Mouse (Mus musculus): Measurements from ENCODE around the gene Mgat4a. TPM values are rescaled to one million over a fixed set of nuclear protein-coding genes. Genes with fewer than 3 reads are reported as not detected.

Mgat4a gene
- total and polyA plus RNA-seq, 3 experiments, result 2.7 to 2.8 TPM; not detected in 1

GRCm38 (mm10) chr1:37572528-37573272, 31.9 kb upstream of the Mgat4a start:
- no peak overlapping the region for H3K9ac ChIP-seq (ENCODE audit: control insufficient read depth, low read depth, low read length, poor library complexity, severe bottlenecking)
- no peak overlapping the region for H3K4me3 ChIP-seq (ENCODE audit: control insufficient read depth in 1 of 2, insufficient read depth in 1 of 2, low read depth in 2 of 2, low read length in 2 of 2)
- H3K79me2 ChIP-seq (ENCODE audit: control insufficient read depth, insufficient read depth, low read length, poor library complexity), result no peaks in the 10 kb centered on the region
- no peaks in the 10 kb centered on the region for H3K9me3 ChIP-seq (replicated peaks; ENCODE audit: insufficient read depth, low read length)
- no peak for TF ChIP-seq ZKSCAN1 (IDR thresholded peaks at IDR 0.05; ENCODE audit: low read depth, low read length)
- TF ChIP-seq SIN3A (IDR thresholded peaks at IDR 0.05; ENCODE audit: low read length), result no peak
- TF ChIP-seq MAZ (IDR thresholded peaks at IDR 0.05; ENCODE audit: low read depth, low read length), result no peak
- TF ChIP-seq SMC3 (IDR thresholded peaks at IDR 0.05; ENCODE audit: low read depth, low read length), result no peak
- TF ChIP-seq MYB (IDR thresholded peaks at IDR 0.05; ENCODE audit: low read depth, low read length), result no peak
- no peak for TF ChIP-seq USF1 (IDR thresholded peaks at IDR 0.05; ENCODE audit: low read depth, low read length)
- no peak for TF ChIP-seq HCFC1 (IDR thresholded peaks at IDR 0.05; ENCODE audit: low read depth, low read length)
- TF ChIP-seq RCOR1 (IDR thresholded peaks at IDR 0.05; ENCODE audit: low read depth, low read length), result no peak
- TF ChIP-seq KAT2A (conservative IDR thresholded peaks at IDR 0.05; ENCODE audit: low read depth, low read length), result no peak
- TF ChIP-seq NRF1 (IDR thresholded peaks at IDR 0.05; ENCODE audit: insufficient read depth, low read depth, low read length, poor library complexity, severe bottlenecking), result no peak
- TF ChIP-seq MEF2A (IDR thresholded peaks at IDR 0.05; ENCODE audit: extremely low read depth, insufficient replicate concordance, low read depth, low read length, poor library complexity, severe bottlenecking), result no peak
- no peak for TF ChIP-seq BHLHE40 (IDR thresholded peaks at IDR 0.05; ENCODE audit: borderline replicate concordance, low read depth, low read length)
- TF ChIP-seq MAFK (IDR thresholded peaks at IDR 0.05; ENCODE audit: borderline replicate concordance, low read depth, low read length), result no peak
- no peak for TF ChIP-seq MYC (IDR thresholded peaks at IDR 0.05; ENCODE audit: low read depth, low read length)
- H3K27ac ChIP-seq (ENCODE audit: control insufficient read depth, low read depth, low read length), result no peak overlapping the region
- H3K36me3 ChIP-seq (ENCODE audit: control insufficient read depth in 1 of 2, insufficient read depth in 2 of 2, low read length in 2 of 2), result no peaks in the 10 kb centered on the region
- H3K27me3 ChIP-seq (ENCODE audit: control insufficient read depth in 1 of 2, insufficient read depth in 2 of 2, low read length in 2 of 2), result peaks cover 11 to 16% of the 10 kb centered on the region in 2 experiments
- no peak for DNase-seq (ENCODE audit: low read depth, low spot score)
- no peaks in the 10 kb centered on the region for H3K4me1 ChIP-seq (ENCODE audit: control insufficient read depth in 1 of 2, insufficient read depth in 2 of 2, low read length in 2 of 2)

- no peaks in the 10 kb centered on the region for H3K4me1 ChIP-seq (ENCODE audit: control insufficient read depth in 1 of 2, insufficient read depth in 2 of 2, low read length in 2 of 2)
- H3K27ac ChIP-seq (ENCODE audit: control insufficient read depth, low read depth, low read length), result no peak overlapping the region
- no peak for TF ChIP-seq TAL1 (IDR thresholded peaks at IDR 0.05; ENCODE audit: low read length)
- no peak for TF ChIP-seq TCF12 (IDR thresholded peaks at IDR 0.05; ENCODE audit: low read depth, low read length)
- no peak for TF ChIP-seq MYB (IDR thresholded peaks at IDR 0.05; ENCODE audit: low read depth, low read length)
- no peak for TF ChIP-seq UBTF (IDR thresholded peaks at IDR 0.05; ENCODE audit: borderline replicate concordance, insufficient read depth, low read depth, low read length)
- TF ChIP-seq NRF1 (IDR thresholded peaks at IDR 0.05; ENCODE audit: insufficient read depth, low read depth, low read length, poor library complexity, severe bottlenecking), result no peak
- TF ChIP-seq MXI1 (IDR thresholded peaks at IDR 0.05; ENCODE audit: low read depth, low read length), result no peak
- TF ChIP-seq MAX (IDR thresholded peaks at IDR 0.05; ENCODE audit: low read length), result no peak
- no peak for TF ChIP-seq ZKSCAN1 (IDR thresholded peaks at IDR 0.05; ENCODE audit: low read depth, low read length)
- no peak for TF ChIP-seq MEF2A (IDR thresholded peaks at IDR 0.05; ENCODE audit: extremely low read depth, insufficient replicate concordance, low read depth, low read length, poor library complexity, severe bottlenecking)
- TF ChIP-seq ZNF384 (IDR thresholded peaks at IDR 0.05; ENCODE audit: low read depth, low read length), result no peak
- no peak for TF ChIP-seq MAZ (IDR thresholded peaks at IDR 0.05; ENCODE audit: low read depth, low read length)
- no peak for TF ChIP-seq E2F4 (IDR thresholded peaks at IDR 0.05; ENCODE audit: borderline replicate concordance, low read depth, low read length)
- no peak for TF ChIP-seq POLR2AphosphoS5 (IDR thresholded peaks at IDR 0.05; ENCODE audit: borderline replicate concordance, low read depth, low read length)
- no peak for TF ChIP-seq NELFE (IDR thresholded peaks at IDR 0.05; ENCODE audit: low read depth, low read length)
- no peak for TF ChIP-seq MYC (IDR thresholded peaks at IDR 0.05; ENCODE audit: low read depth, low read length)
- TF ChIP-seq MAFK (IDR thresholded peaks at IDR 0.05; ENCODE audit: borderline replicate concordance, low read depth, low read length), result no peak
- no peak for TF ChIP-seq SMC3 (IDR thresholded peaks at IDR 0.05; ENCODE audit: low read depth, low read length)
- no peak for TF ChIP-seq USF2 (IDR thresholded peaks at IDR 0.05; ENCODE audit: borderline replicate concordance in 1 of 2, insufficient read depth in 1 of 2, low read depth in 1 of 2, low read length in 2 of 2)
- no peak for TF ChIP-seq GATA1 (IDR thresholded peaks at IDR 0.05; ENCODE audit: low read depth, low read length)
- TF ChIP-seq RAD21 (IDR thresholded peaks at IDR 0.05; ENCODE audit: low read depth, low read length), result no peak
- H3K4me3 ChIP-seq (ENCODE audit: control insufficient read depth in 1 of 2, insufficient read depth in 1 of 2, low read depth in 2 of 2, low read length in 2 of 2), result no peak overlapping the region
- peaks cover 4 to 8% of the 10 kb centered on the region in 2 experiments for H3K27me3 ChIP-seq (ENCODE audit: control insufficient read depth in 1 of 2, insufficient read depth in 2 of 2, low read length in 2 of 2)
- no peaks in the 10 kb centered on the region for H3K36me3 ChIP-seq (ENCODE audit: control insufficient read depth in 1 of 2, insufficient read depth in 2 of 2, low read length in 2 of 2)
- no peaks in the 10 kb centered on the region for H3K9me3 ChIP-seq (replicated peaks; ENCODE audit: insufficient read depth, low read length)
- DNase-seq (ENCODE audit: low read depth, low spot score), result no peak
- no peak overlapping the region for H3K9ac ChIP-seq (ENCODE audit: control insufficient read depth, low read depth, low read length, poor library complexity, severe bottlenecking)
- H3K79me2 ChIP-seq (ENCODE audit: control insufficient read depth, insufficient read depth, low read length, poor library complexity), result no peaks in the 10 kb centered on the region
These were observed 27.6 kb upstream of the Mgat4a start for GRCm38 (mm10) chr1:37568379-37568778.

All from MEL (cell line).